Mouse (Mus musculus) c-Kit-negative CD71-positive TER-119-positive erythroid progenitor cells, embryonic 14.5 days (primary cell): Measurements from ENCODE around the gene Ltb4r2.

Experiments
- DNase-seq: peaks from one replicate; pipeline ENCODE4 v3.0.0-alpha.2; 2013; ENCODE audit warnings: low read depth, low spot score

Gene Ltb4r2

GRCm38 (mm10) chr14:55761163-55761562, at the start of gene Ltb4r2:
TSS of gene Ltb4r2 (plus strand) at chr14:55761428.
- no peak for DNase-seq

- no peak for DNase-seq
These were observed 49.4 kb upstream of the Ltb4r2 start for GRCm38 (mm10) chr14:55711786-55712185.

GRCm38 (mm10) chr14:55713007-55713728, 48.1 kb upstream of the Ltb4r2 start:
- DNase-seq, result no peak

- DNase-seq, result no peak
These were observed 47.5 kb upstream of the Ltb4r2 start, which contains the start of gene Tgm1 for GRCm38 (mm10) chr14:55713729-55714122. TSS of gene Tgm1 (minus strand) at chr14:55713926.

- no peak for DNase-seq
These were observed 46.3 kb upstream of the Ltb4r2 start for GRCm38 (mm10) chr14:55714893-55715292.

GRCm38 (mm10) chr14:55716271-55716670, 45.0 kb upstream of the Ltb4r2 start:
- no peak for DNase-seq

- DNase-seq, result no peak
These were observed 44.3 kb upstream of the Ltb4r2 start for GRCm38 (mm10) chr14:55716884-55717283.

- no peak for DNase-seq
These were observed 41.5 kb upstream of the Ltb4r2 start for GRCm38 (mm10) chr14:55719737-55720136.

GRCm38 (mm10) chr14:55720666-55721065, 40.6 kb upstream of the Ltb4r2 start:
- no peak for DNase-seq

- DNase-seq, result no peak
These were observed 40.2 kb upstream of the Ltb4r2 start for GRCm38 (mm10) chr14:55721076-55721475.

- peak; percentile 86 for DNase-seq
These were observed 39.4 kb upstream of the Ltb4r2 start, which contains the start of gene Rabggta for GRCm38 (mm10) chr14:55721700-55722437. TSS of gene Rabggta (minus strand) at chr14:55722263.

- no peak for DNase-seq
These were observed 38.7 kb upstream of the Ltb4r2 start for GRCm38 (mm10) chr14:55722438-55722945.

- DNase-seq, result no peak
These were observed 37.8 kb upstream of the Ltb4r2 start for GRCm38 (mm10) chr14:55723433-55723832.

GRCm38 (mm10) chr14:55724411-55724871, 36.8 kb upstream of the Ltb4r2 start:
- DNase-seq, result no peak

- no peak for DNase-seq
These were observed 35.0 kb upstream of the Ltb4r2 start for GRCm38 (mm10) chr14:55726261-55726660.

GRCm38 (mm10) chr14:55727889-55728685, 33.1 kb upstream of the Ltb4r2 start:
- no peak for DNase-seq

GRCm38 (mm10) chr14:55730116-55730515, 31.1 kb upstream of the Ltb4r2 start:
- DNase-seq, result no peak

- no peak for DNase-seq
These were observed 30.6 kb upstream of the Ltb4r2 start for GRCm38 (mm10) chr14:55730531-55731032.

GRCm38 (mm10) chr14:55733889-55734288, 27.3 kb upstream of the Ltb4r2 start:
- DNase-seq, result no peak

GRCm38 (mm10) chr14:55734869-55735268, 26.4 kb upstream of the Ltb4r2 start:
- DNase-seq, result no peak

- no peak for DNase-seq
These were observed 25.9 kb upstream of the Ltb4r2 start for GRCm38 (mm10) chr14:55735334-55735733.
